Mouse (Mus musculus) lung, embryonic 14.5 days (tissue): ENCODE data around the gene Glis1. TPM values are rescaled to one million over a fixed set of nuclear protein-coding genes. Genes with fewer than 3 reads are reported as not detected.

Source experiments
- ATAC-seq: fragments of 200-750 bp; cut with Nextera tagmentation; 2 replicates; pipeline ENCODE4 v1.8.0; 2017; ENCODE audit warnings: mild to moderate bottlenecking, moderate TSS enrichment, moderate library complexity; ENCODE audit not compliant: insufficient read depth
- DNase-seq: peaks from one replicate; pipeline ENCODE4 v3.0.0-alpha.2; 2015
- H3K27ac ChIP-seq: fragments of 300-500 bp; sonication (generic); 2 replicates; pipeline ENCODE4 v1.5.1; 2014; ENCODE audit warnings: low read depth, mild to moderate bottlenecking, moderate library complexity
- H3K27me3 ChIP-seq: fragments of 300-500 bp; sonication (generic); 2 replicates; pipeline ENCODE4 v1.6.1; 2014; ENCODE audit warnings: low read length, control low read depth; ENCODE audit not compliant: insufficient read depth
- H3K36me3 ChIP-seq: fragments of 300-500 bp; sonication (generic); 2 replicates; pipeline ENCODE4 v1.6.1; 2014; ENCODE audit warnings: control low read depth; ENCODE audit not compliant: insufficient read depth
- H3K4me1 ChIP-seq: fragments of 300-500 bp; sonication (generic); 2 replicates; pipeline ENCODE4 v1.6.1; 2014; ENCODE audit warnings: antibody characterized with exemption, control low read depth; ENCODE audit not compliant: insufficient read depth
- H3K4me2 ChIP-seq: fragments of 300-500 bp; sonication (generic); 2 replicates; pipeline ENCODE4 v1.6.1; 2014; ENCODE audit warnings: mild to moderate bottlenecking
- H3K4me3 ChIP-seq: fragments of 300-500 bp; sonication (generic); 2 replicates; pipeline ENCODE4 v1.5.1; 2014; ENCODE audit warnings: low read depth, low read length
- H3K9ac ChIP-seq: fragments of 300-500 bp; sonication (generic); 2 replicates; pipeline ENCODE4 v1.6.1; 2014
- H3K9me3 ChIP-seq: fragments of 300-500 bp; sonication (generic); 2 replicates; pipeline ENCODE4 v1.6.1; 2016; ENCODE audit warnings: low read depth, low read length, control low read depth
- CTCF ChIP-seq: IDR thresholded peaks from 2 replicates; pipeline ENCODE4 v1.5.1; 2016; ENCODE audit warnings: antibody characterized with exemption, low read depth
- WGBS: fragments of 180-500 bp; shearing (Covaris S2); extraction: QIAGEN DNeasy Blood & Tissue Kit; methylation state at CpG from one replicate; pipeline ENCODE4 v1.1.7; 2014; 5-methylcytosine and 5-hydroxymethylcytosine counted together
- polyA plus RNA-seq: library from polyadenylated mRNA; unstranded; fragments of >200 nt; fragmentation: Nextera tagmentation; extraction: Ambion mirVana; gene quantifications from 2 replicates; pipeline ENCODE4 v1.2.1, GENCODE M21; 2014

Glis1 gene
- polyA plus RNA-seq, 1 experiment from 2014 or later = 2.9 TPM

DNA sequence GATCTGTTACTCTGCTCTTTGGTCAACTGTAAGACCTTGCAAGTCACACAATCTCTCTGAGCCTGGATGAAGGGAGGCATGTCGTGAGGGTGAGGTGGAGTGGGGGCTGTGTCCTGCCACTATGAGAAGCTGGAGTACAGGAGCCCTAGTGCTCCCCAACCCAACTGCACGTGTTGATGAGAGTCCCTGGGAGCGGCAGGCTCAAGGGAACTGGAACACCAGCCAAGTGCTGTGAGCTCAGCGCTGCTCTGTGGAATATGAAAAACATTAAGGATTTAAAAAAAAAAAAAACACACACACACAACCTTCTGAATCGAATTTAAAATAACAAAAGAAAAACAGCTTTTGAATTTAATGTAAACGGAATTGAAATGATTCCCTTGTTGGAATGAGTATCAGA lies 141.4 kb downstream of the Glis1 start:
- Histone ChIP-seq H3K9ac (no peak overlapping the region), H3K36me3 (no peaks in the 10 kb centered on the region), H3K9me3 (no peaks in the 10 kb centered on the region), H3K27ac (no peak overlapping the region), H3K4me1 (no peaks in the 10 kb centered on the region), H3K4me2 (no peak overlapping the region), H3K27me3 (no peaks in the 10 kb centered on the region), H3K4me3 (no peak overlapping the region)
- 45% methylated on average over 6 of the region's 6 CpGs for WGBS
- TF ChIP-seq CTCF = no peak
- DNase-seq (no peak), ATAC-seq (no peak)

- Histone ChIP-seq H3K27me3 (no peaks in the 10 kb centered on the region), H3K9me3 (no peaks in the 10 kb centered on the region), H3K4me2 (no peak overlapping the region), H3K4me3 (no peak overlapping the region), H3K36me3 (no peaks in the 10 kb centered on the region), H3K9ac (no peak overlapping the region), H3K27ac (no peak overlapping the region), H3K4me1 (no peaks in the 10 kb centered on the region)
- TF ChIP-seq CTCF = no peak
- no peak for ATAC-seq
- 50% methylated on average over 6 of the region's 6 CpGs for WGBS
- DNase-seq = no peak
Observed at GRCm38 (mm10) chr4:107576742-107577141, 142.4 kb downstream of the Glis1 start.

- Histone ChIP-seq H3K27ac (no peak overlapping the region), H3K4me2 (no peak overlapping the region), H3K9me3 (no peaks in the 10 kb centered on the region), H3K4me3 (no peak overlapping the region), H3K27me3 (no peaks in the 10 kb centered on the region), H3K36me3 (no peaks in the 10 kb centered on the region), H3K9ac (no peak overlapping the region), H3K4me1 (no peaks in the 10 kb centered on the region)
- DNase-seq = no peak
- 72% methylated on average over 12 of the region's 12 CpGs for WGBS
- no peak; the same call in 1 of the 2 replicates for ATAC-seq
- no peak for TF ChIP-seq CTCF
Observed at GRCm38 (mm10) chr4:107577146-107577839, 142.9 kb downstream of the Glis1 start.

- H3K4me2 ChIP-seq = no peak overlapping the region
- no peaks in the 10 kb centered on the region for H3K4me1 ChIP-seq
- ATAC-seq (no peak), DNase-seq (no peak)
- H3K9me3 ChIP-seq = no peaks in the 10 kb centered on the region
- H3K9ac ChIP-seq = no peak overlapping the region
- H3K27ac ChIP-seq = no peak overlapping the region
- 83% methylated on average over 11 of the region's 11 CpGs for WGBS
- no peak for TF ChIP-seq CTCF
- H3K27me3 ChIP-seq = no peaks in the 10 kb centered on the region
- no peak overlapping the region for H3K4me3 ChIP-seq
- no peaks in the 10 kb centered on the region for H3K36me3 ChIP-seq
Observed at GRCm38 (mm10) chr4:107580883-107581282, 146.5 kb downstream of the Glis1 start.

- WGBS = 46% methylated on average over 5 of the region's 5 CpGs
- DNase-seq = no peak
- no peaks in the 10 kb centered on the region for H3K9me3 ChIP-seq
- no peaks in the 10 kb centered on the region for H3K36me3 ChIP-seq
- no peak for ATAC-seq
- H3K4me2 ChIP-seq = no peak overlapping the region
- no peak overlapping the region for H3K4me3 ChIP-seq
- no peak overlapping the region for H3K9ac ChIP-seq
- no peak for TF ChIP-seq CTCF
- H3K27ac ChIP-seq = no peak overlapping the region
- no peaks in the 10 kb centered on the region for H3K4me1 ChIP-seq
- H3K27me3 ChIP-seq = no peaks in the 10 kb centered on the region
Observed at GRCm38 (mm10) chr4:107586391-107586790, 152.0 kb downstream of the Glis1 start.

DNA sequence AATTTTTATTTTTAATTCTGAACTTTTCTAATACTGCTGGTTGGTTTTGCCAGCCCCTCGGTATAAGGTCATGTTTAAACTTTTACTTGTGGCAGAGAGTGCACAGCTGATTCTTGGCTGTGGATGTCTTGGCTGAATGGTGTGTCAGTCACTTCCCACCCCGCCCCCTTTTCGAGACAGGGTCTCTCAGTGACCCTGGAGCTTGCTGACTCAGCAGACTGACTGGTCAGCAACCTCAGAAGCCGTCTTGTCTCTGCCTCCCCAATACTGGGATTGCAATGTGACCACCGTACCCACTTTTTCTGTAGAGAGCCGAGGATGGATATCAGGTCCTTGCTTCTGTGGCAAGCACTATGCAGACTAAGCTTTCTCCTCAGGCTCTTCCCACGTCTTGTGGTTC lies 154.2 kb downstream of the Glis1 start:
- H3K9ac ChIP-seq = no peak overlapping the region
- H3K27me3 ChIP-seq = no peaks in the 10 kb centered on the region
- H3K4me3 ChIP-seq = no peak overlapping the region
- H3K4me1 ChIP-seq = no peaks in the 10 kb centered on the region
- H3K36me3 ChIP-seq = no peaks in the 10 kb centered on the region
- no peak for DNase-seq
- no peak for TF ChIP-seq CTCF
- no peak overlapping the region for H3K4me2 ChIP-seq
- ATAC-seq = no peak
- no peaks in the 10 kb centered on the region for H3K9me3 ChIP-seq
- 74% methylated on average over 7 of the region's 7 CpGs for WGBS
- H3K27ac ChIP-seq = no peak overlapping the region

DNA sequence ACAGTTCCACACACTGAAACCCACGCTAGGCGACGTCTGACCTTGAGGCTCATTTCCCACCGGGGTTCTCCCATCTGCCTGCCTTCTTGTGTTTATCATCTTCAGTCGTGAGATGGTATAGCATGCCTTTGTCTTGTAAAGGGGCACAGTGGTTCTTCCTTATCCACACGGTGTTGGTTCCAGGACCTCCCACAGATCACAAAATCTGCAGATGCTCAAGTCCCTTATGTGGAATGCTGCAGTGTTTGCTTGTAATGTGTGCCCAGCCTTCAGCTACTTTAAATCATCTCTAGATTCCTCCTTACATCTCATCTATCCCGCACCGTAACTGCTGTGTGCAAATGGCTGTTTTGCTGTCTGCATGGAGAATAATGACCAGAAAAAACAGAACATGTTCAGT lies 154.7 kb downstream of the Glis1 start:
- no peaks in the 10 kb centered on the region for H3K9me3 ChIP-seq
- no peak overlapping the region for H3K4me2 ChIP-seq
- no peaks in the 10 kb centered on the region for H3K4me1 ChIP-seq
- no peak for TF ChIP-seq CTCF
- no peak overlapping the region for H3K9ac ChIP-seq
- no peak for ATAC-seq
- H3K27me3 ChIP-seq = no peaks in the 10 kb centered on the region
- no peak for DNase-seq
- H3K4me3 ChIP-seq = no peak overlapping the region
- 71% methylated on average over 8 of the region's 8 CpGs for WGBS
- H3K36me3 ChIP-seq = no peaks in the 10 kb centered on the region
- H3K27ac ChIP-seq = no peak overlapping the region
